In the genomic region with DNA sequence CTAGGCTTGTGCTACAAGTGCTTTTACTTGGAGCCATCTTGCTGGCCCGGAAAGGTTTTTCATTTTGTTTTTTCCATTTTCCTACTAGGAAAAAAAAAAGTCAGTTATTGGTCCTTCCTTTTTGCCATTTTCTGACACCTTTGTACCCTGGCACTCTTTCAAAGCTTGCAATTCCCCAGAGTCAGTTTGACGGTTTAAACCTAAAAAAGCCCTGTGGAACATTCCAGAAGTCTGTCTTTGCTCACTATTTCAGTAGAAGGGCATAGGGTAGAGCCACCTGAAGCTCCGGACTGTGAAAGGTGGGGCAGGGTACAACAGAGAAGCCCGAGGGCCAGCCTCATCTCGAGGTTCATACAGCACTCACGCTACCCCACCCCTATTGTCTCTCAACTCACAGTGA, we compare ENCODE assay signal across 22 mouse cellular contexts.
DNase-seq lines count a peak whose midpoint lies in the region; TF ChIP-seq lines count a peak whose summit lies in the region.
"Had no signal": no experiment of that assay in that cellular context is flagged by ENCODE, and none has a peak within 500 bp of the region (broad histone marks: within the 10 kb centered on the region; RNA-seq: fewer than 3 reads in every experiment).

No protein-coding gene starts in this region.

- no peak overlapping the region for H3ac ChIP-seq in myocyte (ENCODE audit: control insufficient read depth, insufficient read length)

- peaks cover 43% of the 10 kb centered on the region for H3K4me1 ChIP-seq in kidney, adult 2 months (ENCODE audit: control insufficient read depth, insufficient read depth, low read length)
- H3K4me1 ChIP-seq in brown adipose tissue, adult 24 weeks (ENCODE audit: control insufficient read depth, insufficient read depth, insufficient read length, low read length), result peaks cover 38% of the 10 kb centered on the region

- peak; percentile 85 for DNase-seq in kidney, adult 2 months
- no peak for DNase-seq in kidney, postnatal 14 days
- DNase-seq in kidney, postnatal 36 days, result peak; percentile 52 to 70
- DNase-seq in kidney, postnatal 10 days, result no peak
- DNase-seq: adrenal gland, adult 2 months; adrenal gland, postnatal 36 days; cerebellum, adult 11 months; cerebellum, adult 2 months; cerebellum, adult 9-11 months; cerebellum, postnatal 25 days; gastrocnemius, postnatal 25 days; heart, adult 18-20 months; heart, postnatal 10 days; heart, postnatal 36 days had no signal

- no peak for TF ChIP-seq POLR2A in kidney, adult 2 months (IDR thresholded peaks at IDR 0.05; ENCODE audit: low read depth, low read length)
- TF ChIP-seq POLR2A in myocyte (IDR thresholded peaks at IDR 0.05; ENCODE audit: insufficient read length, low read depth), result no peak

- H3K36me3 ChIP-seq in kidney, adult 2 months (ENCODE audit: control insufficient read depth, insufficient read depth, low read length), result no peaks in the 10 kb centered on the region
- H3K36me3 ChIP-seq in myocyte (ENCODE audit: control insufficient read depth, insufficient read depth), result peaks cover 29% of the 10 kb centered on the region
- H3K36me3 ChIP-seq: embryonic facial prominence, embryonic 12.5 days; embryonic facial prominence, embryonic 15.5 days; heart, embryonic 12.5 days; heart, embryonic 15.5 days; hindbrain, embryonic 10.5 days; hindbrain, embryonic 13.5 days had no signal

- no peak overlapping the region for H3K4me2 ChIP-seq in myocyte (ENCODE audit: low read depth)
- H3K4me2 ChIP-seq: embryonic facial prominence, embryonic 12.5 days; embryonic facial prominence, embryonic 15.5 days; heart, embryonic 12.5 days; heart, embryonic 15.5 days; hindbrain, embryonic 13.5 days had no signal

- H3K27ac ChIP-seq in kidney, adult 2 months (ENCODE audit: insufficient read depth, low read depth, low read length), result peak overlapping the region; percentile 75
- H3K27ac ChIP-seq in brown adipose tissue, adult 24 weeks (replicated peaks; ENCODE audit: low read depth, low read length), result peak overlapping the region; percentile 87
- H3K27ac ChIP-seq: embryonic facial prominence, embryonic 12.5 days; embryonic facial prominence, embryonic 15.5 days; heart, embryonic 15.5 days; hindbrain, embryonic 10.5 days; hindbrain, embryonic 13.5 days had no signal

- H3K79me2 ChIP-seq in myocyte (ENCODE audit: control insufficient read depth, insufficient read depth), result peaks cover 95% of the 10 kb centered on the region

- no peaks in the 10 kb centered on the region for H3K27me3 ChIP-seq in kidney, adult 2 months (replicated peaks; ENCODE audit: control insufficient read depth, insufficient read depth, low read length)
- H3K27me3 ChIP-seq in myocyte (ENCODE audit: control insufficient read depth, insufficient read depth, insufficient read length), result no peaks in the 10 kb centered on the region
- H3K27me3 ChIP-seq: embryonic facial prominence, embryonic 12.5 days; embryonic facial prominence, embryonic 15.5 days; heart, embryonic 12.5 days; heart, embryonic 15.5 days; hindbrain, embryonic 13.5 days had no signal

- H3K4me3 ChIP-seq in kidney, adult 2 months (ENCODE audit: insufficient read depth, low read depth, low read length), result no peak overlapping the region
- H3K4me3 ChIP-seq in brown adipose tissue, adult 24 weeks (ENCODE audit: insufficient read depth, low read depth, low read length), result no peak overlapping the region
- no peak overlapping the region for H3K4me3 ChIP-seq in myocyte
- H3K4me3 ChIP-seq: embryonic facial prominence, embryonic 12.5 days; embryonic facial prominence, embryonic 15.5 days; heart, embryonic 12.5 days; heart, embryonic 15.5 days; hindbrain, embryonic 10.5 days; hindbrain, embryonic 13.5 days had no signal

- no peak for TF ChIP-seq CTCF in kidney, adult 2 months (conservative IDR thresholded peaks at IDR 0.05; ENCODE audit: insufficient read depth, insufficient read length, low read depth, low read length)

- 58% methylated on average over 6 of the region's 6 CpGs for WGBS in kidney, adult 2 months

TF ChIP-seq in myocyte, 11 proteins besides CTCF, POLR2A, EP300 and RAD21:
- TF ChIP-seq USF1 (IDR thresholded peaks at IDR 0.05; ENCODE audit: low read depth) (no peak), TCF3 (IDR thresholded peaks at IDR 0.05; ENCODE audit: insufficient read length, low read depth) (no peak), POLR2AphosphoS2 (IDR thresholded peaks at IDR 0.05; ENCODE audit: insufficient read length, low read depth) (peak; percentile 8), MYOD1 (IDR thresholded peaks at IDR 0.05; ENCODE audit: control insufficient read depth in 1 of 3, insufficient read length in 2 of 3, low read depth in 2 of 3) (no peak), E2F4 (IDR thresholded peaks at IDR 0.05; ENCODE audit: insufficient read depth) (no peak), MAX (IDR thresholded peaks at IDR 0.05; ENCODE audit: low read depth) (no peak)

Comparison
In these comparisons a context has a peak if more than half of its experiments do, and no peak if none do; other contexts are left out.
1. DNase-seq: peak in kidney, adult 2 months (single experiment) and kidney, postnatal 36 days (2 of 2); none in kidney, postnatal 14 days (single experiment) and kidney, postnatal 10 days (single experiment).